Mouse (Mus musculus) C2C12 (cell line): ENCODE results near the gene Spem2. TPM values are rescaled to one million over a fixed set of nuclear protein-coding genes. Genes with fewer than 3 reads are reported as not detected.
"Not testable (repeated sequence)": the region's sequence is repeated elsewhere in the genome, so short reads cannot be mapped to it uniquely, and the experiment has no call there.

Experiments
- H3K27me3 ChIP-seq: one replicate; pipeline ENCODE4 v1.6.1; 2011; ENCODE audit not compliant: control insufficient read depth, insufficient read depth, insufficient read length
- H3K36me3 ChIP-seq: one replicate; pipeline ENCODE4 v1.6.1; 2011; ENCODE audit not compliant: control insufficient read depth, insufficient read depth
- H3K4me3 ChIP-seq: one replicate; pipeline ENCODE4 v1.5.1; 2011; ENCODE audit warnings: mild to moderate bottlenecking, control low read depth; ENCODE audit not compliant: poor library complexity, insufficient read depth, severe bottlenecking
- H3K79me2 ChIP-seq: one replicate; pipeline ENCODE4 v1.6.1; 2011; ENCODE audit not compliant: control insufficient read depth, insufficient read depth
- H3K79me3 ChIP-seq: one replicate; pipeline ENCODE4 v1.6.1; 2011; ENCODE audit warnings: low read depth, control low read depth
- H3ac ChIP-seq: one replicate; pipeline ENCODE3; 2011; ENCODE audit warnings: low read depth; ENCODE audit not compliant: control insufficient read depth, insufficient read length
- CEBPB ChIP-seq: IDR thresholded peaks from one replicate; pipeline ENCODE4 v1.6.1; 2011; ENCODE audit warnings: low read depth, mild to moderate bottlenecking, control low read depth, moderate library complexity
- CTCF ChIP-seq: IDR thresholded peaks from one replicate; pipeline ENCODE4 v1.5.1; 2011; ENCODE audit not compliant: control insufficient read depth, insufficient read depth, insufficient read length
- FOSL1 ChIP-seq: IDR thresholded peaks from one replicate; pipeline ENCODE4 v1.8.0; 2011; ENCODE audit warnings: mild to moderate bottlenecking, low read length; ENCODE audit not compliant: poor library complexity, insufficient read depth, severe bottlenecking
- MAX ChIP-seq: IDR thresholded peaks from one replicate; pipeline ENCODE4 v1.6.1; 2011; ENCODE audit warnings: mild to moderate bottlenecking, control low read depth
- MYOD1 ChIP-seq: IDR thresholded peaks from one replicate; pipeline ENCODE4 v1.6.1; 2011; ENCODE audit warnings: low read depth; ENCODE audit not compliant: control insufficient read depth, insufficient read length
- MYOG ChIP-seq: IDR thresholded peaks from one replicate; pipeline ENCODE4 v1.6.1; 2011; ENCODE audit not compliant: control insufficient read depth, insufficient read length; ENCODE audit errors: extremely low read depth
- USF1 ChIP-seq: IDR thresholded peaks from one replicate; pipeline ENCODE4 v1.6.1; 2011; ENCODE audit warnings: low read depth, mild to moderate bottlenecking, control low read depth, moderate library complexity
- long read RNA-seq, 2 experiments: library from polyadenylated mRNA; unstranded; transcript quantifications; one replicate each; pipeline ENCODE4 v2.0.0; 2019 to 2020
- polyA plus RNA-seq: library from polyadenylated mRNA; unstranded; fragments of >200 nt; fragmentation: generic; extraction: Trizol; gene quantifications from one replicate; pipeline ENCODE4 v1.2.1, GENCODE M21; 2012; ENCODE audit warnings: missing spikeins

The Spem2 gene
- not detected for polyA plus RNA-seq
- long read RNA-seq, experiment 1: 0 reads
- long read RNA-seq, experiment 2: 0 reads

- TF ChIP-seq MYOD1: no peak
- TF ChIP-seq MYOG: no peak
- TF ChIP-seq USF1: no peak
- no peak for TF ChIP-seq CTCF
- no peak for TF ChIP-seq CEBPB
- TF ChIP-seq FOSL1: no peak
- no peak for TF ChIP-seq MAX
- Histone ChIP-seq H3K27me3 (no peaks in the 10 kb centered on the region), H3ac (no peak within 1 kb of the TSS)
These were observed at the start of gene Spem2 for GRCm38 (mm10) chr11:69818365-69818764. TSS of gene Spem2 (minus strand) at chr11:69818465.

GRCm38 (mm10) chr11:69867335-69867734, 49.1 kb upstream of the Spem2 start:
- Histone ChIP-seq H3K27me3 (peaks cover 10% of the 10 kb centered on the region), H3K36me3 (no peaks in the 10 kb centered on the region), H3K4me3 (no peak overlapping the region), H3K79me2 (no peaks in the 10 kb centered on the region), H3K79me3 (no peaks in the 10 kb centered on the region), H3ac (no peak overlapping the region)
- TF ChIP-seq MAX (no peak), MYOD1 (no peak), CEBPB (no peak), USF1 (no peak), FOSL1 (no peak), MYOG (no peak), CTCF (no peak)

More at GRCm38 (mm10) chr11:69818365-69818764, at the start of gene Spem2:
- H3K79me3 ChIP-seq: no peaks in the 10 kb centered on the region
- H3K36me3 ChIP-seq: no peaks in the 10 kb centered on the region
- no peak within 1 kb of the TSS for H3K4me3 ChIP-seq
- no peaks in the 10 kb centered on the region for H3K79me2 ChIP-seq

GRCm38 (mm10) chr11:69865561-69865960, 47.3 kb upstream of the Spem2 start:
- TF ChIP-seq MAX (no peak), CEBPB (no peak), CTCF (no peak), MYOG (no peak), USF1 (no peak), FOSL1 (no peak), MYOD1 (no peak)
- Histone ChIP-seq H3K79me3 (no peaks in the 10 kb centered on the region), H3K4me3 (no peak overlapping the region), H3K27me3 (peaks cover 10% of the 10 kb centered on the region), H3ac (no peak overlapping the region), H3K36me3 (no peaks in the 10 kb centered on the region), H3K79me2 (no peaks in the 10 kb centered on the region)

GRCm38 (mm10) chr11:69864138-69864860, 46.0 kb upstream of the Spem2 start:
- H3K4me3 ChIP-seq: no peak overlapping the region
- H3K36me3 ChIP-seq: no peaks in the 10 kb centered on the region
- H3ac ChIP-seq: no peak overlapping the region
- no peaks in the 10 kb centered on the region for H3K79me3 ChIP-seq
- no peaks in the 10 kb centered on the region for H3K79me2 ChIP-seq
- H3K27me3 ChIP-seq: peaks cover 10% of the 10 kb centered on the region
- TF ChIP-seq CTCF (no peak), MYOG (no peak), USF1 (no peak), MAX (no peak), MYOD1 (no peak), FOSL1 (no peak), CEBPB (no peak)

GRCm38 (mm10) chr11:69863729-69864128, 45.5 kb upstream of the Spem2 start:
- H3K36me3 ChIP-seq, H3K4me3 ChIP-seq, H3ac ChIP-seq, H3K27me3 ChIP-seq, H3K79me3 ChIP-seq, H3K79me2 ChIP-seq: not testable (repeated sequence)

- H3K36me3 ChIP-seq: no peaks in the 10 kb centered on the region
- H3K4me3 ChIP-seq: no peak within 1 kb of the TSS
- H3ac ChIP-seq: no peak within 1 kb of the TSS
- no peaks in the 10 kb centered on the region for H3K79me2 ChIP-seq
- H3K27me3 ChIP-seq: peaks cover 8% of the 10 kb centered on the region
- TF ChIP-seq MYOD1 (no peak), CTCF (no peak), MAX (no peak), FOSL1 (no peak), USF1 (no peak), MYOG (no peak), CEBPB (no peak)
- no peaks in the 10 kb centered on the region for H3K79me3 ChIP-seq
These were observed 40.1 kb upstream of the Spem2 start, which contains the start of gene Tnk1 for GRCm38 (mm10) chr11:69858113-69858998. TSS of gene Tnk1 (minus strand) at chr11:69858730.
